Mouse (Mus musculus): ENCODE data around the gene Kiss1r. TPM values are rescaled to one million over a fixed set of nuclear protein-coding genes. Genes with fewer than 3 reads are reported as not detected.
"Not testable (repeated sequence)": the region's sequence is repeated elsewhere in the genome, so short reads cannot be mapped to it uniquely, and the experiment has no call there.

The Kiss1r gene
- polyA plus RNA-seq, 1 experiment from 2014 or later: 1.2 TPM

DNA sequence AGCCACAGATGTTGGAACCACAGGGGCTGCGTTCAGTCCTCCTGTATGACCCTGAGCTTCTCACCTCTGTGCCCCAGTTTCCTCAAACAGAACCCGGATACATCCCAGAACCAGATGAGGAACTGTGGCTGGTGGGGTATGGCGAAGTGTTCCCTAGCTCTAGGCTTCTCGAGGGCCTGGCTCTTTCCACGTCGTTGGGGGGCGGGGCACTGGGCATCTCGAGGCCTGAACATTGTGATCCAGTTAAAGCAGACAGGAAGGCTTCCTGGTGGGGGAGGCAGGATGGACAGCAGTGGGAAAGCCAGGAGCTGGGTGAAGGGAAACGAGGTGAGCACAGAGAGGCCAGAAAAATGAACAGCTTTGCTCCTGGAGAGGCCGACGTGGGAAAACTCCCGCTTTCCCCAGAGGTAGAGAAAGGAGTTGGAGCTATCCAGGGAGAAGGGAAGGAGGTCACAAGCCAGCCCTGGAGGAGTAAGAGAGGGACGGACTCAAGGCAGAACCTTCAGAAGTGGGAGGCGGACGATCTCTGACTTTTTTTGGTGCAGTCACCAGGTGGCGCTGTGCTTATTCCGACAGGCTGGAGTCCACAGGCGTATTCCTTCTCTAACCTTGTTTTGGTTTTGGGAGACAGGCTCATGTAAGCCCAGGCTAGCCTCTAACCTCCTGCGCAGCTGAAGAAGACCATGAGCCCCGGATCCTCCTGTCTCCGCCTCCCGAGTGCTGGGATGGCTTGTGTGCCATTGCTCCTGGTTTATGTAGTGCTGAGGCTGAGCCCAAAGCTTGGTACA lies 33.3 kb upstream of the Kiss1r start:
- no peaks in the 10 kb centered on the region for H3K36me3 ChIP-seq
- ATAC-seq (replicated peaks; ENCODE audit: low FRiP score): 0 out of 2 replicates have a peak, but pooled peaks have one; percentile 3
- peak overlapping the region; percentile 1; the same call in 1 of the 2 replicates for H3K4me3 ChIP-seq (replicated peaks)
- peaks cover 48% of the 10 kb centered on the region for H3K4me1 ChIP-seq
- H3K27me3 ChIP-seq: peaks cover 8% of the 10 kb centered on the region; the same call in 1 of the 2 replicates
- H3K9ac ChIP-seq: peak overlapping the region; percentile 5; the same call in 1 of the 2 replicates
- peak overlapping the region; percentile 19; the same call in 1 of the 2 replicates for H3K4me2 ChIP-seq
- 15% methylated on average over 22 of the region's 22 CpGs for WGBS
- H3K9me3 ChIP-seq (replicated peaks): no peaks in the 10 kb centered on the region
- no peak overlapping the region for H3K27ac ChIP-seq

DNA sequence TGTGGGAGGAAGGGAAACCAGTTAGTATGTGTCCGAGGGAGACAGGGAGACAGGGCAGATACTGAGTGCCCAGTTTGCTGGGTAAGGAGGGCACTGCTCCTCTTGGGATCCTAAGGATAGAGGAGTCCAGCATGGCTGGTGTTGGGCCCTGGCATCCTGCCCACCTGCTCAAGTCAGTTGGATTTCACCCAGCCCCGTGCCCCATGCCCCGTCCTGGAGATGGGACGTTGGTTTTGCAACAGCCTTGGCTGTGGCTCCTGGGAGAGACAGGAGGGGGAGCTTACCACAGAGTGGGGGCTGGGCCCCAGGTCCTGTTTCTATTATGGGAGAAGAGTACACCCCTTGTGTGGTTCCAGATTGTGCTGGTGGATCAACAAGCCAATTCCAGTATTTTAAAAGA lies 32.3 kb upstream of the Kiss1r start:
- H3K9me3 ChIP-seq (replicated peaks): no peaks in the 10 kb centered on the region
- WGBS: 64% methylated on average over 4 of the region's 4 CpGs
- ATAC-seq (replicated peaks; ENCODE audit: low FRiP score): no peak
- no peak overlapping the region for H3K27ac ChIP-seq
- peaks cover 46% of the 10 kb centered on the region for H3K4me1 ChIP-seq
- H3K27me3 ChIP-seq: peaks cover 8% of the 10 kb centered on the region; the same call in 1 of the 2 replicates
- no peak overlapping the region for H3K9ac ChIP-seq
- H3K36me3 ChIP-seq: no peaks in the 10 kb centered on the region
- no peak overlapping the region for H3K4me2 ChIP-seq
- H3K4me3 ChIP-seq (replicated peaks): no peak overlapping the region

DNA sequence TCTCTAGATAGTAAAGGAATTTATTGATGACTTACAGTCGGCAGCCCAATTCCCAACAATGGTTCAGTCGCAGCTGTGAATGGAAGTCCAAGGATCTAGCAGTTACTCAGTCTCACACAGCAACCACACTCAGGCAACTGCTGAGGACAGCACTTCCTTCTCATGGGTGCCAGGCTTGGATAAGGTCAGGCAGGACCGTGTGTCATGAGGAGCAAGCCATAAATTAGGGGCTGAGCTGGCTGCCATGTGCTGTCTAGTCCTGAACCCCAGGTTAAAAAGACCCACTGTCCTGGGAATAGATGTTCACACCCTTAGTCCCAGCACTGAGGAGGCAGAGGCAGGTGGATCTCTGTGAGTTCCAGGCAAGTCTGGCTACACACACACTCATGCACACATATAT lies 31.8 kb upstream of the Kiss1r start:
- H3K36me3 ChIP-seq; H3K27me3 ChIP-seq; H3K4me2 ChIP-seq; H3K9ac ChIP-seq; H3K4me3 ChIP-seq (replicated peaks); ATAC-seq (replicated peaks; ENCODE audit: low FRiP score); H3K9me3 ChIP-seq (replicated peaks); H3K27ac ChIP-seq: not testable (repeated sequence)
- H3K4me1 ChIP-seq: peaks cover 41% of the 10 kb centered on the region
- 70% methylated on average over 3 of the region's 3 CpGs for WGBS

GRCm38 (mm10) chr10:79886054-79886453 lies 30.7 kb upstream of the Kiss1r start, which contains the start of gene Elane:
Gene Elane, plus strand, starts transcription at chr10:79886247.
- H3K4me3 ChIP-seq (replicated peaks): no peak within 1 kb of the TSS
- H3K4me2 ChIP-seq: no peak within 1 kb of the TSS
- 85% methylated on average over 6 of the region's 6 CpGs for WGBS
- H3K27ac ChIP-seq: no peak within 1 kb of the TSS
- H3K36me3 ChIP-seq: no peaks in the 10 kb centered on the region
- peaks cover 8% of the 10 kb centered on the region; the same call in 1 of the 2 replicates for H3K27me3 ChIP-seq
- no peaks in the 10 kb centered on the region for H3K9me3 ChIP-seq (replicated peaks)
- H3K4me1 ChIP-seq: peaks cover 29% of the 10 kb centered on the region
- no peak for ATAC-seq (replicated peaks; ENCODE audit: low FRiP score)
- no peak within 1 kb of the TSS for H3K9ac ChIP-seq

DNA sequence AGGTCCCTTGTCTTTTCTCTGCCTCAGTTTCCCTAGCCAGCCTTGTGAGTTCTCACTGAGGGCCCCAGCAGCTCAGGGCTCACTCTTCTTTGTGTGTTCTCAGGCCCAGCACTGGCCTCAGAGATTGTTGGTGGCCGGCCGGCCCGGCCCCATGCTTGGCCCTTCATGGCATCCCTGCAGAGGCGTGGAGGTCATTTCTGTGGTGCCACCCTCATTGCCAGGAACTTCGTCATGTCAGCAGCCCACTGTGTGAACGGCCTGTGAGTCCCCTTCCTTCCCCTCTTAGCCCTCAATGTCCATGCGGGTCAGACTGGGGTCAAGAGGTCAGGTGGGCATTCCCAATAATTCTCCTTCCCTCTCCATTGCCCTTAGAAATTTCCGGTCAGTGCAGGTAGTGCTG lies 30.2 kb upstream of the Kiss1r start:
- WGBS: 76% methylated on average over 8 of the region's 8 CpGs
- no peak overlapping the region for H3K9ac ChIP-seq
- H3K4me2 ChIP-seq: no peak overlapping the region
- no peak overlapping the region for H3K27ac ChIP-seq
- no peaks in the 10 kb centered on the region for H3K36me3 ChIP-seq
- H3K9me3 ChIP-seq (replicated peaks): no peaks in the 10 kb centered on the region
- H3K27me3 ChIP-seq: peaks cover 4% of the 10 kb centered on the region; the same call in 1 of the 2 replicates
- ATAC-seq (replicated peaks; ENCODE audit: low FRiP score): no peak
- H3K4me1 ChIP-seq: peaks cover 24% of the 10 kb centered on the region
- H3K4me3 ChIP-seq (replicated peaks): no peak overlapping the region

- H3K4me3 ChIP-seq (replicated peaks): no peak overlapping the region
- WGBS: 46% methylated on average over 2 of the region's 2 CpGs
- H3K36me3 ChIP-seq: peaks cover 6% of the 10 kb centered on the region; the same call in 1 of the 2 replicates
- H3K4me1 ChIP-seq: no peaks in the 10 kb centered on the region
- H3K9me3 ChIP-seq (replicated peaks): no peaks in the 10 kb centered on the region
- H3K27ac ChIP-seq: no peak overlapping the region
- ATAC-seq (replicated peaks; ENCODE audit: low FRiP score): no peak
- H3K27me3 ChIP-seq: no peaks in the 10 kb centered on the region
- no peak overlapping the region for H3K4me2 ChIP-seq
- H3K9ac ChIP-seq: no peak overlapping the region
Measured at GRCm38 (mm10) chr10:79889386-79889785, 27.4 kb upstream of the Kiss1r start.

DNA sequence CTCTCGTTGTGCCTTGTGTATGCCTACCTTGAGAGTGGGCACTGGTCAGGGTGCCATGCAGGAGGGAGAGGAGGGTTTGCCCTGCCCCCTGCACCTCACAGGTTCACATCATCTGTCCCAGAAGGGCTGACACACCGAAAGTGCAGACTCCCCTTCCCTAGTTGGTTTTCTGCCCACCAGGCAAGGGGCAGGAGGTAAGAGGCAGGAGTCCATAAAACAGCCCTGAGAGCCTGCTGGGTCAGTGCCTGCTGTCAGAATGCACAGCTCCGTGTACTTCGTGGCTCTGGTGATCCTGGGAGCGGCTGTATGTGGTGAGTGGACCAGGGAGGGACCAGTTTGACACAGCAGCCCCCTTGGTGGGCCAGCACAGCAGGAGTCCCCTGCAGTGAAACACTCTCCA lies 26.1 kb upstream of the Kiss1r start, which contains the start of gene Cfd:
Gene Cfd (plus strand): TSS at position 184 of the 400 bp plus-strand sequence.
- H3K4me2 ChIP-seq: no peak within 1 kb of the TSS
- no peak for ATAC-seq (replicated peaks; ENCODE audit: low FRiP score)
- no peaks in the 10 kb centered on the region for H3K27me3 ChIP-seq
- H3K9ac ChIP-seq: no peak within 1 kb of the TSS
- WGBS: 44% methylated on average over 5 of the region's 5 CpGs
- H3K4me3 ChIP-seq (replicated peaks): no peak within 1 kb of the TSS
- no peaks in the 10 kb centered on the region for H3K4me1 ChIP-seq
- H3K9me3 ChIP-seq (replicated peaks): no peaks in the 10 kb centered on the region
- H3K36me3 ChIP-seq: peaks cover 15% of the 10 kb centered on the region
- no peak within 1 kb of the TSS for H3K27ac ChIP-seq

DNA sequence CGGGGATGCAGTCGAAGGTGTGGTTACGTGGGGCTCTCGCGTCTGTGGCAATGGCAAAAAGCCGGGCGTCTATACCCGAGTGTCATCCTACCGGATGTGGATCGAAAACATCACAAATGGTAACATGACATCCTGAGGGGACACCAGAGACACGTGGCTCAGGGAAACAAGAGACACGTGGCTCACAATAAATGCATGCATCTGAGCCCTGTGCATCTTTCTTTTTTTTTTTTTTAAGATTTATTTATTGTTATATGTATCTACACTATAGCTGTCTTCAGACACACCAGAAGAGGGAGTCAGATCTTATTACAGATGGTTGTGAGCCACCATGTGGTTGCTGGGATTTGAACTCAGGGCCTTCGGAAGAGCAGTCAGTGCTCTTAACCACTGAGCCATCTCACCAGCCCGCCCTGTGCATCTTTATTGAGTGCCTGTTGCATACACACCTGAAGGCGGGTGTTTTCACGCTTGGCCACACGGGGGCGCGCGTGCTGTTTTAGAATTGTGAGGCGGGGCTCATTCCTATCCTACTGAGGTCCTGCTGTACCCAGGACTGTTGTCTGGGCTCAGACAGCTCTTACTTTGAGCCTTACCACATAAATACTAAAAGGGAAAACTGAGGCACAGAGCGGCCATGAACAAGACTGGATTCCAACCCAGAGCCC lies 24.2 kb upstream of the Kiss1r start:
- WGBS: 41% methylated on average over 22 of the region's 22 CpGs
- H3K27me3 ChIP-seq; H3K4me2 ChIP-seq; H3K9ac ChIP-seq; ATAC-seq (replicated peaks; ENCODE audit: low FRiP score); H3K4me3 ChIP-seq (replicated peaks); H3K9me3 ChIP-seq (replicated peaks): not testable (repeated sequence)
- Histone ChIP-seq H3K4me1 (peaks cover 10% of the 10 kb centered on the region; the same call in 1 of the 2 replicates), H3K36me3 (peaks cover 34% of the 10 kb centered on the region), H3K27ac (peak overlapping the region; percentile 51)

DNA sequence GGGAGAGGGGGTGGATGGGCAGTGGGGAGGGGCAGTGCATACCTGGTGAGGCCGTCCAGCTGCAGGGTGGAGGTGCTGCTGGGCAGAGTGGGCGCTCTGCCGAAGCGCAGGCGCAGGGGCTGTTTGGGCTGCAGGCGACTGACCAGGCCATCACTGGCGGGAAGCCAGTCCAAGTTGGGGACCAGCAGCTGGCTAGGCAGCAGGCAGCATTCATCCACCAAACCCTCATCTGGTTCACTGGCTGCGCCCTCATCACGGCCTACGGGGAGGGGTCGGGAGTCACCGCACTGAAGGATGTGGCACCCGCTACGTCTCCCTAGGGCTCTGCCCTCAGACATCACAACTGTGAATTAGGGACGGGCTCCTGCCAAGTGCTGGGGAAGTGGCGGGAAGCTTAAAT lies 20.5 kb upstream of the Kiss1r start:
- Histone ChIP-seq H3K9ac (no peak overlapping the region), H3K27ac (no peak overlapping the region), H3K27me3 (no peaks in the 10 kb centered on the region), H3K36me3 (peaks cover 65% of the 10 kb centered on the region), H3K4me3 (replicated peaks) (no peak overlapping the region), H3K9me3 (replicated peaks) (no peaks in the 10 kb centered on the region), H3K4me1 (peaks cover 17% of the 10 kb centered on the region; the same call in 1 of the 2 replicates), H3K4me2 (no peak overlapping the region)
- 88% methylated on average over 16 of the region's 16 CpGs for WGBS
- ATAC-seq (replicated peaks; ENCODE audit: low FRiP score): no peak

GRCm38 (mm10) chr10:79896814-79897213 lies 20.0 kb upstream of the Kiss1r start:
- no peaks in the 10 kb centered on the region for H3K9me3 ChIP-seq (replicated peaks)
- peaks cover 17% of the 10 kb centered on the region; the same call in 1 of the 2 replicates for H3K4me1 ChIP-seq
- no peaks in the 10 kb centered on the region for H3K27me3 ChIP-seq
- no peak overlapping the region for H3K27ac ChIP-seq
- no peak overlapping the region for H3K9ac ChIP-seq
- no peak overlapping the region for H3K4me2 ChIP-seq
- no peak for ATAC-seq (replicated peaks; ENCODE audit: low FRiP score)
- H3K36me3 ChIP-seq: peaks cover 70% of the 10 kb centered on the region
- 83% methylated on average over 13 of the region's 13 CpGs for whole genome bisulfite sequencing
- H3K4me3 ChIP-seq (replicated peaks): no peak overlapping the region

- Histone ChIP-seq H3K36me3 (peaks cover 78% of the 10 kb centered on the region), H3K4me1 (peaks cover 17% of the 10 kb centered on the region; the same call in 1 of the 2 replicates), H3K4me2 (no peak overlapping the region), H3K9me3 (replicated peaks) (no peaks in the 10 kb centered on the region), H3K4me3 (replicated peaks) (no peak overlapping the region), H3K27me3 (no peaks in the 10 kb centered on the region), H3K9ac (no peak overlapping the region; the same call in 1 of the 2 replicates), H3K27ac (no peak overlapping the region)
- ATAC-seq (replicated peaks; ENCODE audit: low FRiP score): peak; percentile 41; the same call in 1 of the 2 replicates
- WGBS: 47% methylated on average over 20 of the region's 20 CpGs
Measured at GRCm38 (mm10) chr10:79897316-79898245, 19.2 kb upstream of the Kiss1r start.

All from kidney, embryonic 15.5 days (tissue).